Mouse (Mus musculus) kidney, adult 2 months (tissue): Measurements from ENCODE around the gene Wbp2nl.

Experiments used
- CTCF ChIP-seq: fragments of 200-500 bp; conservative IDR thresholded peaks from 2 replicates; pipeline ENCODE4 v1.5.1; 2011; ENCODE audit warnings: low read depth, mild to moderate bottlenecking, control low read depth, low read length, moderate library complexity, mixed read lengths; ENCODE audit not compliant: insufficient read depth, insufficient read length
- POLR2A ChIP-seq: fragments of 200-500 bp; IDR thresholded peaks from one replicate; pipeline ENCODE4 v1.6.1; 2011; ENCODE audit warnings: low read depth, low read length, control low read depth

- TF ChIP-seq CTCF (no peak), POLR2A (no peak)
Measured at GRCm38 (mm10) chr15:82274593-82274926, 24.2 kb upstream of the Wbp2nl start, which contains the start of gene Sept3.
